Mouse (Mus musculus) spleen, adult 2 months (tissue): ENCODE measurements around the gene Siglech.

ENCODE experiments used
- CTCF ChIP-seq: fragments of 200-500 bp; IDR thresholded peaks from 2 replicates; pipeline ENCODE4 v1.5.1; 2011; ENCODE audit warnings: mild to moderate bottlenecking, inconsistent platforms; ENCODE audit not compliant: insufficient read depth, insufficient read length, insufficient replicate concordance; ENCODE audit errors: extremely low read depth
- POLR2A ChIP-seq: fragments of 200-500 bp; IDR thresholded peaks from 2 replicates; pipeline ENCODE4 v1.6.1; 2011; ENCODE audit warnings: low read depth, low read length, inconsistent platforms

DNA sequence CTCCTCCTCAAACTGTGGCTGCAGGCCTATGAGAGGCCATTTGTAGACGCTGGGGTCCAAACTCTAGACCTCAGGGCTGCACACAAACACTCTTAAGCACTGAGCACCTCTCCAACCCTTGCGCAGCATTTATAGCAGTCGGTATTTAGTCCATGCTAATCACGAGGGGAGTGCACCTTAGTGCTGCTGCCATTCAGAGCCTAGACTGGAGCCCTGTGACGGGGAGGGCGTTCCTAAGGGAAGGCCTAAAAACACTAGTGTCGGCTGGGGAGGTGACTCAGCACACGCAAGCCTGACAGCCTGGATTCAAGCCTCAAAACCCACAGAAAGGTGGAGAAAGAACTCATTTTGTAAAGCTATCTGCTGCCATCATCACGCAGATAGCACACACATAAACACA, 59.6 kb downstream of the Siglech start:
- TF ChIP-seq POLR2A (no peak), CTCF (no peak)
